Mouse (Mus musculus) megakaryocyte-erythroid progenitor cell, adult 5-6 weeks (primary cell): ENCODE measurements around the gene Wdr91. TPM values are rescaled to one million over a fixed set of nuclear protein-coding genes. Genes with fewer than 3 reads are reported as not detected.

Source experiments
- ATAC-seq: replicated peaks from 2 replicates; pipeline ENCODE4 v1.8.0; 2016; ENCODE audit warnings: mild to moderate bottlenecking, inconsistent platforms; ENCODE audit not compliant: severe bottlenecking, poor library complexity, low FRiP score, low TSS enrichment
- total RNA-seq, 2 experiments: library from RNA; stranded (forward) in 1 of 2; stranded (reverse) in 1 of 2; fragments of 200-1000, 215-1000 nt in 1 of 2; fragments of >200 nt in 1 of 2; fragmentation: Nextera tagmentation in 1 of 2; gene quantifications; 2 replicates each; pipeline ENCODE4 v1.2.3; 2014 to 2017

The Wdr91 gene
- total RNA-seq, 2 experiments from 2014 or later, result 24.4 TPM

GRCm38 (mm10) chr6:34867301-34867994 is 43.2 kb downstream of the Wdr91 start:
- no peak for ATAC-seq

GRCm38 (mm10) chr6:34866786-34867185 is 43.9 kb downstream of the Wdr91 start:
- no peak for ATAC-seq

GRCm38 (mm10) chr6:34865711-34866593 is 44.7 kb downstream of the Wdr91 start:
- ATAC-seq, result no peak

- no peak for ATAC-seq
These were observed 45.5 kb downstream of the Wdr91 start for GRCm38 (mm10) chr6:34865213-34865612.

- ATAC-seq, result no peak
These were observed 46.7 kb downstream of the Wdr91 start for GRCm38 (mm10) chr6:34863786-34864514.

GRCm38 (mm10) chr6:34862791-34863403 is 47.8 kb downstream of the Wdr91 start, which contains the start of gene Tmem140:
Gene Tmem140 (plus strand): TSS chr6:34863146.
- peak; percentile 58 for ATAC-seq

- ATAC-seq, result peak; percentile 70
These were observed 48.3 kb downstream of the Wdr91 start for GRCm38 (mm10) chr6:34862381-34862780.

- peak; percentile 58 for ATAC-seq
These were observed 49.1 kb downstream of the Wdr91 start for GRCm38 (mm10) chr6:34861546-34862053.

GRCm38 (mm10) chr6:34832352-34832751 is 78.3 kb downstream of the Wdr91 start:
- ATAC-seq, result no peak

Other genes starting within 250 kb of the Wdr91 start
- gene Agbl3, start 130.4 kb downstream of the Wdr91 start, total RNA-seq (2014; fragmentation: Nextera tagmentation), result 4.5 and 7.0 TPM in 2 replicates
- gene Agbl3, start 130.4 kb downstream of the Wdr91 start, total RNA-seq (2017), result 5.5 and 8.9 TPM in 2 replicates
- 1.8 and 1.9 TPM in 2 replicates for gene Tmem140, start 47.7 kb downstream of the Wdr91 start, total RNA-seq (2014; fragmentation: Nextera tagmentation)
- gene Tmem140, start 47.7 kb downstream of the Wdr91 start, total RNA-seq (2017), result 2.2 and 3.7 TPM in 2 replicates
- gene Cyren, start 32.8 kb downstream of the Wdr91 start, total RNA-seq (2014; fragmentation: Nextera tagmentation), result 12.3 and 27.8 TPM in 2 replicates
- 5.6 and 8.5 TPM in 2 replicates for gene Cyren, start 32.8 kb downstream of the Wdr91 start, total RNA-seq (2017)
- not detected in 2 replicates for gene Stra8, start 9.3 kb upstream of the Wdr91 start, total RNA-seq (2014; fragmentation: Nextera tagmentation)
- not detected in 2 replicates for gene Stra8, start 9.3 kb upstream of the Wdr91 start, total RNA-seq (2017)
- gene Slc23a4, start 77.5 kb upstream of the Wdr91 start, total RNA-seq (2014; fragmentation: Nextera tagmentation), result 0.77 TPM in 1 of 2 replicates, not detected in the other
- 0.27 and 1.3 TPM in 2 replicates for gene Slc23a4, start 77.5 kb upstream of the Wdr91 start, total RNA-seq (2017)
- 52.1 and 64.5 TPM in 2 replicates for gene Cnot4, start 222.8 kb upstream of the Wdr91 start, total RNA-seq (2014; fragmentation: Nextera tagmentation)
- gene Cnot4, start 222.8 kb upstream of the Wdr91 start, total RNA-seq (2017), result 27.9 and 34.1 TPM in 2 replicates